Mouse (Mus musculus) forebrain, embryonic 12.5 days (tissue): ENCODE data around the gene Cdkn2d. TPM values are rescaled to one million over a fixed set of nuclear protein-coding genes. Genes with fewer than 3 reads are reported as not detected.
"Not testable (repeated sequence)": the region's sequence is repeated elsewhere in the genome, so short reads cannot be mapped to it uniquely, and the experiment has no call there.

Source experiments
- ATAC-seq: fragments of 200-750 bp; cut with Nextera tagmentation; 2 replicates; pipeline ENCODE4 v1.8.0; 2017; ENCODE audit warnings: moderate TSS enrichment; ENCODE audit not compliant: low FRiP score
- H3K27ac ChIP-seq: fragments of 300-500 bp; sonication (generic); 2 replicates; pipeline ENCODE4 v1.5.1; 2016; ENCODE audit warnings: mild to moderate bottlenecking
- H3K27me3 ChIP-seq: fragments of 300-500 bp; sonication (generic); 2 replicates; pipeline ENCODE4 v1.6.1; 2016; ENCODE audit warnings: mild to moderate bottlenecking
- H3K36me3 ChIP-seq: fragments of 300-500 bp; sonication (generic); replicated peaks from 2 replicates; pipeline ENCODE4 v1.6.1; 2016; ENCODE audit warnings: mild to moderate bottlenecking
- H3K4me1 ChIP-seq: fragments of 300-500 bp; sonication (generic); 2 replicates; pipeline ENCODE4 v1.6.1; 2016
- H3K4me2 ChIP-seq: fragments of 300-500 bp; sonication (generic); 2 replicates; pipeline ENCODE4 v1.6.1; 2016; ENCODE audit warnings: mild to moderate bottlenecking, moderate library complexity
- H3K4me3 ChIP-seq: fragments of 300-500 bp; sonication (generic); replicated peaks from 2 replicates; pipeline ENCODE4 v1.5.1; 2016; ENCODE audit warnings: mild to moderate bottlenecking
- H3K9ac ChIP-seq: fragments of 300-500 bp; sonication (generic); 2 replicates; pipeline ENCODE4 v1.6.1; 2016; ENCODE audit warnings: mild to moderate bottlenecking
- H3K9me3 ChIP-seq: fragments of 300-500 bp; sonication (generic); 2 replicates; pipeline ENCODE4 v1.6.1; 2016
- WGBS: fragments of 180-500 bp; shearing (Covaris S2); methylation state at CpG from one replicate; pipeline ENCODE4 v1.1.7; 2016; 5-methylcytosine and 5-hydroxymethylcytosine counted together
- polyA plus RNA-seq: library from polyadenylated mRNA; unstranded; fragments of >200 nt; fragmentation: Nextera tagmentation; extraction: Ambion mirVana; gene quantifications from 2 replicates; pipeline ENCODE4 v1.2.1, GENCODE M21; 2016

Gene Cdkn2d
- polyA plus RNA-seq, 1 experiment from 2014 or later = 70.6 TPM

- no peaks in the 10 kb centered on the region for H3K27me3 ChIP-seq
- no peak overlapping the region for H3K9ac ChIP-seq
- no peaks in the 10 kb centered on the region for H3K4me1 ChIP-seq
- H3K4me2 ChIP-seq = no peak overlapping the region
- ATAC-seq = no peak
- H3K9me3 ChIP-seq = no peaks in the 10 kb centered on the region
- WGBS = 90% methylated on average over 8 of the region's 8 CpGs
- H3K4me3 ChIP-seq = no peak overlapping the region
- peaks cover 98% of the 10 kb centered on the region for H3K36me3 ChIP-seq
- no peak overlapping the region for H3K27ac ChIP-seq
Observed at GRCm38 (mm10) chr9:21273094-21273493, 18.1 kb downstream of the Cdkn2d start.

GRCm38 (mm10) chr9:21272391-21272790 lies 18.8 kb downstream of the Cdkn2d start:
- Histone ChIP-seq H3K9me3 (no peaks in the 10 kb centered on the region), H3K4me1 (no peaks in the 10 kb centered on the region), H3K9ac (no peak overlapping the region), H3K4me3 (no peak overlapping the region), H3K27ac (no peak overlapping the region), H3K27me3 (no peaks in the 10 kb centered on the region), H3K4me2 (no peak overlapping the region), H3K36me3 (peaks cover 96% of the 10 kb centered on the region)
- 91% methylated on average over 9 of the region's 9 CpGs for WGBS
- no peak for ATAC-seq

- H3K27me3 ChIP-seq, H3K9me3 ChIP-seq, H3K27ac ChIP-seq, H3K4me3 ChIP-seq, H3K9ac ChIP-seq, ATAC-seq, H3K4me2 ChIP-seq: not testable (repeated sequence)
- Histone ChIP-seq H3K36me3 (peaks cover 78% of the 10 kb centered on the region), H3K4me1 (peaks cover 19% of the 10 kb centered on the region)
- 92% methylated on average over 5 of the region's 5 CpGs for WGBS
Observed at GRCm38 (mm10) chr9:21269590-21269989, 21.6 kb downstream of the Cdkn2d start.

GRCm38 (mm10) chr9:21268305-21268704 lies 22.9 kb downstream of the Cdkn2d start:
- 96% methylated on average over 16 of the region's 16 CpGs for WGBS
- H3K4me3 ChIP-seq = no peak overlapping the region
- no peak overlapping the region for H3K27ac ChIP-seq
- H3K4me2 ChIP-seq = no peak overlapping the region
- no peak overlapping the region for H3K9ac ChIP-seq
- H3K36me3 ChIP-seq = peaks cover 65% of the 10 kb centered on the region
- H3K4me1 ChIP-seq = peaks cover 22% of the 10 kb centered on the region
- no peaks in the 10 kb centered on the region for H3K27me3 ChIP-seq
- H3K9me3 ChIP-seq = no peaks in the 10 kb centered on the region
- ATAC-seq = no peak

- no peak overlapping the region for H3K27ac ChIP-seq
- 0 out of 2 replicates have a peak overlapping the region, but pooled peaks have one; percentile 84 for H3K4me3 ChIP-seq
- H3K4me1 ChIP-seq = peaks cover 22% of the 10 kb centered on the region
- no peak overlapping the region; the same call in 1 of the 2 replicates for H3K9ac ChIP-seq
- ATAC-seq = no peak
- H3K9me3 ChIP-seq = no peaks in the 10 kb centered on the region
- H3K27me3 ChIP-seq = no peaks in the 10 kb centered on the region
- H3K4me2 ChIP-seq = peak overlapping the region; percentile 86
- H3K36me3 ChIP-seq = peaks cover 51% of the 10 kb centered on the region
- 92% methylated on average over 5 of the region's 5 CpGs for WGBS
Observed at GRCm38 (mm10) chr9:21266889-21267288, 24.3 kb downstream of the Cdkn2d start.

GRCm38 (mm10) chr9:21265611-21266010 lies 25.6 kb downstream of the Cdkn2d start:
- Histone ChIP-seq H3K9me3 (no peaks in the 10 kb centered on the region), H3K9ac (peak overlapping the region; percentile 83), H3K4me1 (peaks cover 22% of the 10 kb centered on the region), H3K36me3 (peaks cover 38% of the 10 kb centered on the region), H3K4me3 (peak overlapping the region; percentile 84), H3K27ac (no peak overlapping the region), H3K4me2 (peak overlapping the region; percentile 86), H3K27me3 (no peaks in the 10 kb centered on the region)
- peak; percentile 28 for ATAC-seq
- 7% methylated on average over 11 of the region's 11 CpGs for WGBS

GRCm38 (mm10) chr9:21265000-21265561 lies 26.1 kb downstream of the Cdkn2d start, which contains the start of gene Atg4d:
Gene Atg4d, plus strand, starts transcription at chr9:21265293.
- H3K9ac ChIP-seq = peak within 1 kb of the TSS; percentile 83
- H3K9me3 ChIP-seq = no peaks in the 10 kb centered on the region
- H3K4me2 ChIP-seq = peak within 1 kb of the TSS; percentile 86
- peaks cover 33% of the 10 kb centered on the region for H3K36me3 ChIP-seq
- peak; percentile 98 for ATAC-seq
- H3K27ac ChIP-seq = peak within 1 kb of the TSS; percentile 75
- under 1% methylated on average over 49 of the region's 49 CpGs for WGBS
- H3K4me1 ChIP-seq = peaks cover 22% of the 10 kb centered on the region
- peak within 1 kb of the TSS; percentile 84 for H3K4me3 ChIP-seq
- no peaks in the 10 kb centered on the region for H3K27me3 ChIP-seq

- Histone ChIP-seq H3K36me3 (peaks cover 28% of the 10 kb centered on the region), H3K4me1 (peaks cover 22% of the 10 kb centered on the region), H3K4me3 (peak overlapping the region; percentile 84), H3K27me3 (0 out of 2 replicates have a peak, but pooled peaks cover 3% of the 10 kb centered on the region), H3K9me3 (no peaks in the 10 kb centered on the region), H3K27ac (peak overlapping the region; percentile 75), H3K9ac (peak overlapping the region; percentile 83), H3K4me2 (peak overlapping the region; percentile 86)
- peak; percentile 12; the same call in 1 of the 2 replicates for ATAC-seq
- WGBS = 17% methylated on average over 17 of the region's 17 CpGs
Observed at GRCm38 (mm10) chr9:21264272-21264999, 26.8 kb downstream of the Cdkn2d start.

GRCm38 (mm10) chr9:21261831-21262230 lies 29.4 kb downstream of the Cdkn2d start:
- ATAC-seq = no peak
- Histone ChIP-seq H3K9me3 (no peaks in the 10 kb centered on the region), H3K4me1 (peaks cover 19% of the 10 kb centered on the region), H3K4me2 (no peak overlapping the region), H3K9ac (no peak overlapping the region), H3K27me3 (0 out of 2 replicates have a peak, but pooled peaks cover 10% of the 10 kb centered on the region), H3K36me3 (peaks cover 4% of the 10 kb centered on the region), H3K4me3 (no peak overlapping the region), H3K27ac (no peak overlapping the region)
- WGBS = 69% methylated on average over 2 of the region's 2 CpGs

- no peaks in the 10 kb centered on the region for H3K36me3 ChIP-seq
- H3K4me3 ChIP-seq = no peak overlapping the region
- peaks cover 6% of the 10 kb centered on the region for H3K4me1 ChIP-seq
- H3K4me2 ChIP-seq = no peak overlapping the region
- 0 out of 2 replicates have a peak, but pooled peaks cover 10% of the 10 kb centered on the region for H3K27me3 ChIP-seq
- ATAC-seq = no peak
- H3K9me3 ChIP-seq = no peaks in the 10 kb centered on the region
- no peak overlapping the region for H3K27ac ChIP-seq
- no peak overlapping the region for H3K9ac ChIP-seq
- WGBS = 68% methylated on average over 6 of the region's 6 CpGs
Observed at GRCm38 (mm10) chr9:21260491-21261040, 30.6 kb downstream of the Cdkn2d start.

GRCm38 (mm10) chr9:21256349-21256748 lies 34.9 kb downstream of the Cdkn2d start:
- H3K27ac ChIP-seq, H3K4me2 ChIP-seq, H3K9ac ChIP-seq, H3K4me3 ChIP-seq, H3K9me3 ChIP-seq, H3K4me1 ChIP-seq, ATAC-seq, H3K36me3 ChIP-seq: not testable (repeated sequence)
- WGBS = 83% methylated on average over 4 of the region's 4 CpGs
- H3K27me3 ChIP-seq = peaks cover 26% of the 10 kb centered on the region

GRCm38 (mm10) chr9:21254690-21255089 lies 36.5 kb downstream of the Cdkn2d start:
- Histone ChIP-seq H3K36me3 (no peaks in the 10 kb centered on the region), H3K27me3 (peaks cover 42% of the 10 kb centered on the region), H3K27ac (no peak overlapping the region), H3K4me3 (no peak overlapping the region), H3K4me1 (no peaks in the 10 kb centered on the region), H3K9ac (no peak overlapping the region), H3K4me2 (no peak overlapping the region), H3K9me3 (no peaks in the 10 kb centered on the region)
- no peak for ATAC-seq
